Mouse (Mus musculus): ENCODE measurements around the gene Cant1. TPM values are rescaled to one million over a fixed set of nuclear protein-coding genes. Genes with fewer than 3 reads are reported as not detected.

The Cant1 gene
- polyA plus RNA-seq, 1 experiment, result 1.5 TPM

- Histone ChIP-seq H3K4me3 (replicated peaks) (no peak overlapping the region), H3K4me1 (ENCODE audit: control insufficient read depth) (no peaks in the 10 kb centered on the region)
- TF ChIP-seq GATA1 (IDR thresholded peaks at IDR 0.05; ENCODE audit: low read length) (no peak), TAL1 (IDR thresholded peaks at IDR 0.05; ENCODE audit: low read length) (no peak)
These were observed 32.3 kb upstream of the Cant1 start for GRCm38 (mm10) chr11:118451211-118451610.

GRCm38 (mm10) chr11:118448385-118448784, 29.5 kb upstream of the Cant1 start:
- Histone ChIP-seq H3K4me1 (ENCODE audit: control insufficient read depth) (no peaks in the 10 kb centered on the region), H3K9me3 (ENCODE audit: control insufficient read depth, low read length) (no peaks in the 10 kb centered on the region), H3K27me3 (ENCODE audit: control insufficient read depth) (no peaks in the 10 kb centered on the region)

More at GRCm38 (mm10) chr11:118451211-118451610, 32.3 kb upstream of the Cant1 start:
- Histone ChIP-seq H3K27me3 (ENCODE audit: control insufficient read depth) (no peaks in the 10 kb centered on the region), H3K36me3 (ENCODE audit: control insufficient read depth) (no peaks in the 10 kb centered on the region), H3K9me3 (ENCODE audit: control insufficient read depth, low read length) (no peaks in the 10 kb centered on the region)

GRCm38 (mm10) chr11:118447346-118447745, 28.5 kb upstream of the Cant1 start:
- Histone ChIP-seq H3K4me3 (replicated peaks) (no peak overlapping the region), H3K36me3 (ENCODE audit: control insufficient read depth) (no peaks in the 10 kb centered on the region), H3K9me3 (ENCODE audit: control insufficient read depth, low read length) (no peaks in the 10 kb centered on the region), H3K27me3 (ENCODE audit: control insufficient read depth) (no peaks in the 10 kb centered on the region), H3K4me1 (ENCODE audit: control insufficient read depth) (no peaks in the 10 kb centered on the region)
- no peak for TF ChIP-seq GATA1 (IDR thresholded peaks at IDR 0.05; ENCODE audit: low read length)
- no peak for TF ChIP-seq TAL1 (IDR thresholded peaks at IDR 0.05; ENCODE audit: low read length)

More at GRCm38 (mm10) chr11:118448385-118448784, 29.5 kb upstream of the Cant1 start:
- TF ChIP-seq TAL1 (IDR thresholded peaks at IDR 0.05; ENCODE audit: low read length) (no peak), GATA1 (IDR thresholded peaks at IDR 0.05; ENCODE audit: low read length) (no peak)
- no peaks in the 10 kb centered on the region for H3K36me3 ChIP-seq (ENCODE audit: control insufficient read depth)
- H3K4me3 ChIP-seq (replicated peaks), result no peak overlapping the region

- Histone ChIP-seq H3K27me3 (ENCODE audit: control insufficient read depth) (no peaks in the 10 kb centered on the region), H3K36me3 (ENCODE audit: control insufficient read depth) (no peaks in the 10 kb centered on the region), H3K4me3 (replicated peaks) (no peak overlapping the region), H3K4me1 (ENCODE audit: control insufficient read depth) (no peaks in the 10 kb centered on the region; the same call in 1 of the 2 replicates), H3K9me3 (ENCODE audit: control insufficient read depth, low read length) (peaks cover 5% of the 10 kb centered on the region)
- TF ChIP-seq GATA1 (IDR thresholded peaks at IDR 0.05; ENCODE audit: low read length), result no peak
- no peak for TF ChIP-seq TAL1 (IDR thresholded peaks at IDR 0.05; ENCODE audit: low read length)
These were observed 27.0 kb upstream of the Cant1 start for GRCm38 (mm10) chr11:118445843-118446242.

GRCm38 (mm10) chr11:118443201-118443970, 24.5 kb upstream of the Cant1 start:
- H3K27me3 ChIP-seq (ENCODE audit: control insufficient read depth), result no peaks in the 10 kb centered on the region
- no peak overlapping the region for H3K4me3 ChIP-seq (replicated peaks)
- H3K4me1 ChIP-seq (ENCODE audit: control insufficient read depth), result no peaks in the 10 kb centered on the region; the same call in 1 of the 2 replicates
- TF ChIP-seq GATA1 (IDR thresholded peaks at IDR 0.05; ENCODE audit: low read length) (no peak), TAL1 (IDR thresholded peaks at IDR 0.05; ENCODE audit: low read length) (no peak)
- H3K9me3 ChIP-seq (ENCODE audit: control insufficient read depth, low read length), result peaks cover 5% of the 10 kb centered on the region
- H3K36me3 ChIP-seq (ENCODE audit: control insufficient read depth), result no peaks in the 10 kb centered on the region

- Histone ChIP-seq H3K27me3 (ENCODE audit: control insufficient read depth) (no peaks in the 10 kb centered on the region), H3K4me1 (ENCODE audit: control insufficient read depth) (no peaks in the 10 kb centered on the region; the same call in 1 of the 2 replicates), H3K9me3 (ENCODE audit: control insufficient read depth, low read length) (peaks cover 5% of the 10 kb centered on the region), H3K36me3 (ENCODE audit: control insufficient read depth) (no peaks in the 10 kb centered on the region), H3K4me3 (replicated peaks) (no peak overlapping the region)
- no peak for TF ChIP-seq GATA1 (IDR thresholded peaks at IDR 0.05; ENCODE audit: low read length)
- no peak for TF ChIP-seq TAL1 (IDR thresholded peaks at IDR 0.05; ENCODE audit: low read length)
These were observed 23.8 kb upstream of the Cant1 start for GRCm38 (mm10) chr11:118442691-118443090.

GRCm38 (mm10) chr11:118438665-118439414, 20.0 kb upstream of the Cant1 start:
- H3K27me3 ChIP-seq (ENCODE audit: control insufficient read depth), result no peaks in the 10 kb centered on the region
- peaks cover 5% of the 10 kb centered on the region for H3K4me1 ChIP-seq (ENCODE audit: control insufficient read depth)
- TF ChIP-seq GATA1 (IDR thresholded peaks at IDR 0.05; ENCODE audit: low read length) (no peak), TAL1 (IDR thresholded peaks at IDR 0.05; ENCODE audit: low read length) (no peak)
- no peaks in the 10 kb centered on the region for H3K36me3 ChIP-seq (ENCODE audit: control insufficient read depth)
- peaks cover 5% of the 10 kb centered on the region for H3K9me3 ChIP-seq (ENCODE audit: control insufficient read depth, low read length)
- no peak overlapping the region for H3K4me3 ChIP-seq (replicated peaks)

GRCm38 (mm10) chr11:118436471-118436935, 17.6 kb upstream of the Cant1 start:
- Histone ChIP-seq H3K9me3 (ENCODE audit: control insufficient read depth, low read length) (peaks cover 4% of the 10 kb centered on the region), H3K4me1 (ENCODE audit: control insufficient read depth) (peaks cover 8% of the 10 kb centered on the region), H3K36me3 (ENCODE audit: control insufficient read depth) (no peaks in the 10 kb centered on the region), H3K27me3 (ENCODE audit: control insufficient read depth) (no peaks in the 10 kb centered on the region; the same call in 1 of the 2 replicates), H3K4me3 (replicated peaks) (no peak overlapping the region)
- no peak for TF ChIP-seq TAL1 (IDR thresholded peaks at IDR 0.05; ENCODE audit: low read length)
- TF ChIP-seq GATA1 (IDR thresholded peaks at IDR 0.05; ENCODE audit: low read length), result no peak

GRCm38 (mm10) chr11:118434093-118434492, 15.2 kb upstream of the Cant1 start:
- no peak overlapping the region for H3K4me3 ChIP-seq (replicated peaks)
- H3K4me1 ChIP-seq (ENCODE audit: control insufficient read depth), result peaks cover 8% of the 10 kb centered on the region
- no peaks in the 10 kb centered on the region for H3K9me3 ChIP-seq (ENCODE audit: control insufficient read depth, low read length)
- H3K36me3 ChIP-seq (ENCODE audit: control insufficient read depth), result no peaks in the 10 kb centered on the region
- H3K27me3 ChIP-seq (ENCODE audit: control insufficient read depth), result no peaks in the 10 kb centered on the region; the same call in 1 of the 2 replicates
- TF ChIP-seq GATA1 (IDR thresholded peaks at IDR 0.05; ENCODE audit: low read length), result no peak
- TF ChIP-seq TAL1 (IDR thresholded peaks at IDR 0.05; ENCODE audit: low read length), result no peak
